Mouse (Mus musculus): ENCODE data around the gene BC017158.
A peak's percentile ranks its signal among the peaks of the same experiment; 100 is the strongest.

BC017158 gene

DNA sequence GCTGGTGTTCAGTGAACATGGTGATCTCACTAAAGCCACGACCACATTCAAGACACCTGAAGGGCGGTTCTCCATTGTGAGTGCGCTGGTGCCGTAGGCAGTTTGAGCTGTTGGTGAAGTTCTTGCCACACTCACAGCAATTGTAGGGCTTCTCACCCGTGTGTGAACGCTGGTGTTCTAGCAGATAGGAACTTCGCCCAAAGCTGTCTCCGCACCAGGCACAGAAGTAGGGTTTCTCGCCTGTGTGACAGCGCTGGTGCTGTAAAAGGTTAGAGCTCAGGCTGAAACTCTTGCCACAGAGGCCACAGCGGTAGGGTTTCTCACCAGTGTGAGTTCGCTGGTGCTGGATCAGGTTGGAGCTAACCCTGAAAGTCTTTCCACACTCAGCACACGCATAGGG is 61.5 kb downstream of the BC017158 start:
- DNase-seq (ENCODE audit: low read depth, low spot score) = no peak

- no peak for DNase-seq (ENCODE audit: low read depth, low spot score)
These were observed 62.5 kb downstream of the BC017158 start for GRCm38 (mm10) chr7:128235481-128235880.

DNA sequence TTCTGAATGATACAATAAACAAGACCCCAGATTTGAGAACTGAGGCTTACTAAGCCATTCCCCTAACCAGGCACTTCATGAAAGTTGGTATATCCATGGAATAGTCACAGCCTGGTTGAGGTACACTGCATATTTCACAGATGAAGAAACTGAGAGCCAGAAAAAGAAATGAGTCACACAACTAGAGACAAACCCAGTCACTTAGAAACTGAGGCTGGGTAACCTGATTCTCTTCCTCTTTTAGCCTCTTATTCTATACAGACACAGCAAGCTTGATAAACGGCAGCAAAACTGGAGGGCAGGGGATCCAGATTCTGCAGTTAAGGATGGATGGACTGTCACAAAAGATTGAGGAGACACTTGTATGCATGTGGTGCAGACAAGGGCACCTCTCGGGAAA is 63.2 kb downstream of the BC017158 start:
- no peak for DNase-seq (ENCODE audit: low read depth, low spot score)

DNA sequence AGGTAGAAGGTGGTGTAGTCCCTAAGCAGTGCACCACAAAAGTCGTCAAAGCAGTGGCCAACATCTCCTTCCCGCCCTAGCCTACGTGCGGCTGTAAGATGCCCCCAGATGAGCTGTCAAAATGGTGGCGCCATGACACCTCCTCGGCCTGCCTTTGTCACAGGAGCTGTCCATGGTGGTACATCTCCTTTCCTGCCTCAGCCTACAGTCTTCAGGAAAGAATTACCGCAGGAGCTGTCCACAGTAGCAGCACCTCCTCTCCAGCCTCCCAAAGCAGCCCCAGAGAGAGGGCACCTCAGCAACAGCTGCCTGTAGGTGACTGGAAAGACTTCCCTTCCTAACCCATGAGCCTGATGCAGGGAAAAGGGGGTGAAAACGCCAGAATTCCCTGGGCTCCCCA is 66.2 kb downstream of the BC017158 start:
- DNase-seq (ENCODE audit: low read depth, low spot score) = peak; percentile 87

Data from ZHBTc4 (cell line).